Mouse (Mus musculus): ENCODE results near the gene 4931409K22Rik. TPM values are rescaled to one million over a fixed set of nuclear protein-coding genes. Genes with fewer than 3 reads are reported as not detected.
A peak's percentile ranks its signal among the peaks of the same experiment; 100 is the strongest.

Gene 4931409K22Rik
- polyA plus RNA-seq (2012; rRNA removed): not detected in 2 replicates

DNA sequence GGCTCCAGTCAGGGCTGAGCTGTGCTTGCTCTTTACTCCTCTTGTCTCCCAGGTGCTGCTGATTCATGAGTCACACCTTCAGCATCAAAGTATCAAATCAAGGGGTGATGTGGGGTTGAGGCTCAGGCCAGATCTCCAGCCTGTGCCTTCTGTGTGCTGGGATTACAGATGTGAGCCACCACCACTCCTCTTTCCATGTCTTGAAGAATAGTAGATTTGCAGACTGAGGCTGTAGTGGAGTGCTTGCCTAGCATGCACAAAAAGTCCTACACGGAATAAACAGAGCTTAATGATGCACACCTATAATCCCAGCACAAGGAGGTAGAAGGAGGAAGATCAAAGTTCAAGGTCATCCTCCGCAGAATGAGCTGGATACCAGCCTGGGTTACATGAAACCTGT, at the start of gene 4931409K22Rik:
Gene 4931409K22Rik, minus strand, starts transcription at position 101 of the 400 bp plus-strand sequence.
- no peaks in the 10 kb centered on the region for H3K27me3 ChIP-seq (ENCODE audit: control insufficient read depth, insufficient read depth, low read length)
- no peak for TF ChIP-seq POLR2A (IDR thresholded peaks at IDR 0.05; ENCODE audit: control insufficient read depth, extremely low read depth, insufficient read depth, low read length, poor library complexity)
- no peak for TF ChIP-seq CTCF (IDR thresholded peaks at IDR 0.05; ENCODE audit: borderline replicate concordance, control insufficient read depth, extremely low read depth, insufficient read depth, low read length, poor library complexity)
- 96% methylated on average over 2 of the region's 2 CpGs for WGBS

DNA sequence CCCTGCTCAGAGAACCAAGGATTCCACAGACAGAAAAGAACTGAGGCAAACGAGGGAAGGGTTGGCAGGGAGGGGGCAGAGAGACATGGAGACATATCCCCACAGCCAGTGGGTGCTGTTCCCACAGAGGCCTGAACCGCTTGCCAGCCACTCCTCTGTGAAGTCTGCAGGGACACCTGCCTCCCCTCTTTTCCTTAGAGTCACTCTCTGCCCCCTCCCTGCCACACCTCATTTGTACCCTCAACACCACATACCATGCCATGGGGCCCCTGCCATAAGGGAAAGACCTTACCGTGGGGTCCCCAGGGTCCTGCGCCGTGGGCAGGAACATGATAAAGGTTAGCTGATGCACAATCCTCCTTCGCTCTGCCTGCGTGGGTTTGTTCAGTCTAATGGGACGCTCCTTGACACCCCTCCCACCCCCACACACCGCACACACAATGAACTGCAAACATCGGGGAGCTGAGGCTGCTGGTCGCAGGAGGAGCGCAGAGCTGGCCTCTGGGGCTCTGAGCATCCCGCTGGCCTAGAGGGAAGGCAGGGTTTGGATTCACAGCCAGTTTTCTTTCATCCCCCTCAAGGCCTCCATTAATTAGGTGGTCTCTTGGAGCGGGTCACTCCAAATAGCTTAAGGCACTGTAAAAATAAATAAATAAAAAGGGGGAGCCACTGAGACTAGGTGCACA, 49.5 kb upstream of the 4931409K22Rik start:
- no peak for TF ChIP-seq POLR2A (IDR thresholded peaks at IDR 0.05; ENCODE audit: control insufficient read depth, extremely low read depth, insufficient read depth, low read length, poor library complexity)
- TF ChIP-seq CTCF (IDR thresholded peaks at IDR 0.05; ENCODE audit: borderline replicate concordance, control insufficient read depth, extremely low read depth, insufficient read depth, low read length, poor library complexity): no peak
- no peak overlapping the region for H3K27ac ChIP-seq (ENCODE audit: control insufficient read depth, insufficient read depth, low read length)
- WGBS: 84% methylated on average over 14 of the region's 14 CpGs
- no peak overlapping the region for H3K4me3 ChIP-seq (ENCODE audit: control insufficient read depth, insufficient read depth, low read length)
- DNase-seq: no peak
- no peaks in the 10 kb centered on the region for H3K4me1 ChIP-seq (replicated peaks; ENCODE audit: control insufficient read depth, insufficient read depth, low read length)
- peaks cover 28% of the 10 kb centered on the region for H3K27me3 ChIP-seq (ENCODE audit: control insufficient read depth, insufficient read depth, low read length)
- H3K36me3 ChIP-seq (ENCODE audit: control insufficient read depth, insufficient read depth, low read length): no peaks in the 10 kb centered on the region

More for the DNA sequence above, at the start of gene 4931409K22Rik:
- Histone ChIP-seq H3K4me1 (replicated peaks; ENCODE audit: control insufficient read depth, insufficient read depth, low read length) (no peaks in the 10 kb centered on the region), H3K27ac (ENCODE audit: control insufficient read depth, insufficient read depth, low read length) (no peak within 1 kb of the TSS), H3K4me3 (ENCODE audit: control insufficient read depth, insufficient read depth, low read length) (no peak within 1 kb of the TSS), H3K36me3 (ENCODE audit: control insufficient read depth, insufficient read depth, low read length) (no peaks in the 10 kb centered on the region)
- no peak for DNase-seq

DNA sequence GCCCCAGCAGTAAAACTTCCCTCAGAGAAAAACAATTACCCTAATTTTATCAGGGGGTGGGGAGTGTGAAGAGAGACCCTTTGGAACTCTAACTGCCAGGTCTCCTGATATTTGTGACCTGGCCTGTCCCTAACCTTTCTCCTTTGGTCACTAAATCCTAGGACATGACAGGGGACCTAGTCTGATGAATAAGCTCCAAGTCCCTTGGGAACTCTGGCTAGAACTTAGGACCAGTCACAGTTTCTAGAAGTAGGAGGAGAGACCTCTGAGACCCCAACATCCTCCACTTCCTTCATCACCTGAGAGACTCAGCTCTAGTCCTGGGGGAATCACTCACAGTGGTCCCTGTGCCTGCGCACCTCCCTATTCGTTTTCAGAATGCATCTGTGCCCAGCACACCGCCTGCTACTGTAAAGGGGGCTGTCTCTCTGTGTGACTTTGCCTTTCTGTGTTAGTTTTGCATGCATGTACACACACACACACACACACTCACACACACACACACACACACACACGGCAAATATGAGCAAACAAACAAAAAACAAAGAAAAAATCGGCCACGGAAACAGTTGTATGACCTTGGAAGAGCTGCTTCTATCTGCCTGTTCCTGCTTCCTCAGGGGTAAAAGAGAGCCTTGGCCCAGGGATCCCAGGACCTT, 48.8 kb upstream of the 4931409K22Rik start:
- TF ChIP-seq CTCF (IDR thresholded peaks at IDR 0.05; ENCODE audit: borderline replicate concordance, control insufficient read depth, extremely low read depth, insufficient read depth, low read length, poor library complexity) (no peak), POLR2A (IDR thresholded peaks at IDR 0.05; ENCODE audit: control insufficient read depth, extremely low read depth, insufficient read depth, low read length, poor library complexity) (no peak)
- DNase-seq: no peak
- H3K27ac ChIP-seq (ENCODE audit: control insufficient read depth, insufficient read depth, low read length): no peak overlapping the region
- H3K27me3 ChIP-seq (ENCODE audit: control insufficient read depth, insufficient read depth, low read length): peaks cover 32% of the 10 kb centered on the region
- no peaks in the 10 kb centered on the region for H3K36me3 ChIP-seq (ENCODE audit: control insufficient read depth, insufficient read depth, low read length)
- no peaks in the 10 kb centered on the region for H3K4me1 ChIP-seq (replicated peaks; ENCODE audit: control insufficient read depth, insufficient read depth, low read length)
- WGBS: 78% methylated on average over 6 of the region's 6 CpGs
- no peak overlapping the region for H3K4me3 ChIP-seq (ENCODE audit: control insufficient read depth, insufficient read depth, low read length)

DNA sequence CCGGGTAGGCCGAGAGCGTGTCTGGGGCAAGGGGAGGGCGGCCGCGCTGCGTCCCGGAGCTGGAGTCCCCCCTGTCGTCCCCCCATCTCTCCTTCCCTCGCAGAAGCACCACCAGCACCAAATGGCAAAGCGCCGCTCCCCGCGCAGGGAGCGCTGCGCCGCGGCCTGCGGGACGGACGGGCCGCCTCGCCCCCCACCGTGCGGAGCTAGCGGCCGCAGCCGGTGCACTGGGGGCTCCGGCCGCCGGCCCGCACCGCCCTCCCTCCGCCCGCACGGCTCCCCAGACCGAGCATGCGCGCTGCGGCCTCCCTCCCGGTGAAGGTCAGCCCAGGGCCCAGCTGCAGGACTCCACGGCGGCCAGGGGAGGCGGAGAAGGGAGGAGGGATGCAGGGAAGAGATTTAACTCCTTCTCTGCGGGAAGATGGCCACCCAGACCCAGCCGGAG, 48.1 kb upstream of the 4931409K22Rik start:
- Histone ChIP-seq H3K27ac (ENCODE audit: control insufficient read depth, insufficient read depth, low read length) (no peak overlapping the region), H3K36me3 (ENCODE audit: control insufficient read depth, insufficient read depth, low read length) (no peaks in the 10 kb centered on the region), H3K27me3 (ENCODE audit: control insufficient read depth, insufficient read depth, low read length) (peaks cover 32% of the 10 kb centered on the region), H3K4me1 (replicated peaks; ENCODE audit: control insufficient read depth, insufficient read depth, low read length) (no peaks in the 10 kb centered on the region), H3K4me3 (ENCODE audit: control insufficient read depth, insufficient read depth, low read length) (peak overlapping the region; percentile 20)
- 2% methylated on average over 43 of the region's 46 CpGs for WGBS
- TF ChIP-seq CTCF (IDR thresholded peaks at IDR 0.05; ENCODE audit: borderline replicate concordance, control insufficient read depth, extremely low read depth, insufficient read depth, low read length, poor library complexity): no peak
- TF ChIP-seq POLR2A (IDR thresholded peaks at IDR 0.05; ENCODE audit: control insufficient read depth, extremely low read depth, insufficient read depth, low read length, poor library complexity): no peak
- no peak for DNase-seq

DNA sequence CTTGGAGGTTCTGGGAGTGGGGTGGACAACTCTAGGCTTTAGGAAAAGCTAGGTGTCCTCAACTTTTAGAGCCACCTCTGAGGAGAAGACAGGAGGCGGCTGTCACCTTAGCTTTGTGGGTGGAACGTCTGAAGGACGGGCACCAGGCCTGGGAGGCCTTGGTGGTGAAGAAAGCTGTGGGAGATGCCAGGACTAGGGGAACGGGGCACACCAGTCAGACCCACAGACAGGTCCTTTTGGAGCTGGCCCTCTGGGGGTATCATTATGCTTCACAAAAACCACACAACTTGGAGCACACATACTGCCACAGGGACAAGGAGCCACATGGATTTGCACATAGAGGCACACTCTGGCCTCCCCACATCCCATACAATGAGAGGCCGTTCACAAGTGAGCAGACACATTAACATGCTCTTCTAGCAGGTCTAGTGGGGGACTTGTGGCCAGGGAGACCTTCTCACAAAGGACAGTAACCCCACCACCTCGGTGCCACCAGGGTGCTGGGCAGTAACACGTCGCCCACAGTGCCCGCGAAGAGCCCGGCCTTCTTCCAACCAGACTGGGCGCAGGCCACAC, 47.6 kb upstream of the 4931409K22Rik start:
- peaks cover 34% of the 10 kb centered on the region for H3K27me3 ChIP-seq (ENCODE audit: control insufficient read depth, insufficient read depth, low read length)
- no peaks in the 10 kb centered on the region for H3K4me1 ChIP-seq (replicated peaks; ENCODE audit: control insufficient read depth, insufficient read depth, low read length)
- 48% methylated on average over 12 of the region's 12 CpGs for WGBS
- H3K36me3 ChIP-seq (ENCODE audit: control insufficient read depth, insufficient read depth, low read length): no peaks in the 10 kb centered on the region
- DNase-seq: no peak
- H3K4me3 ChIP-seq (ENCODE audit: control insufficient read depth, insufficient read depth, low read length): no peak overlapping the region
- TF ChIP-seq POLR2A (IDR thresholded peaks at IDR 0.05; ENCODE audit: control insufficient read depth, extremely low read depth, insufficient read depth, low read length, poor library complexity) (no peak), CTCF (IDR thresholded peaks at IDR 0.05; ENCODE audit: borderline replicate concordance, control insufficient read depth, extremely low read depth, insufficient read depth, low read length, poor library complexity) (no peak)
- H3K27ac ChIP-seq (ENCODE audit: control insufficient read depth, insufficient read depth, low read length): no peak overlapping the region

DNA sequence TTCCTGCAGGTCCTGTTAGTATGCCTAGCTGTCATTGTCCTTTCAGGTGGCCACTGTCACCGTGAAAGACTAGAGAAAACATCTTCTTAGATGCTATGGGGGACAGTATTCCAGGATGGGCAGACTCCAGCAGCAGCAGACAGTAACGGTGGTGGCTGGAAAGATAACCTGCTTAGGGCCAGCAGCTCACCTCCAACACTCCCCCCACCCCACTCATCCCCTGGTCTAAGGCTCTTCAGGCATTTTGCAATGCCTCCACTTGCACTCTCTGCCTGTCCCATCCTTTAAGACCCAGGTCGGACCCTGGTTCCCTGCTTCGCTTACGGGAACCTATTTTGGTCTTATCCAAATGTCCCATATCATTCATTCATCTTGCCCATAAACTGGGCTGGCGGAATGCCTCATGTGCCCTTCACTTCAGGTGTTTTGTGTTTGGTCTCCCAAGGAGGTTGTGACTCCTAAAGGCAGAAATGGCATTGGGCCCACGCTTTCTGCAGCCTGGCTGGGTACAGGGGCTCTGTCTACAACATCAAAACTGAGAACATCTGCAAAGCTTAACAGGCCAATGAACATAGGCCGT, 46.9 kb upstream of the 4931409K22Rik start:
- Histone ChIP-seq H3K27me3 (ENCODE audit: control insufficient read depth, insufficient read depth, low read length) (peaks cover 34% of the 10 kb centered on the region), H3K4me3 (ENCODE audit: control insufficient read depth, insufficient read depth, low read length) (no peak overlapping the region), H3K4me1 (replicated peaks; ENCODE audit: control insufficient read depth, insufficient read depth, low read length) (peaks cover 3% of the 10 kb centered on the region; the same call in 1 of the 2 replicates), H3K27ac (ENCODE audit: control insufficient read depth, insufficient read depth, low read length) (no peak overlapping the region), H3K36me3 (ENCODE audit: control insufficient read depth, insufficient read depth, low read length) (no peaks in the 10 kb centered on the region)
- TF ChIP-seq CTCF (IDR thresholded peaks at IDR 0.05; ENCODE audit: borderline replicate concordance, control insufficient read depth, extremely low read depth, insufficient read depth, low read length, poor library complexity) (no peak), POLR2A (IDR thresholded peaks at IDR 0.05; ENCODE audit: control insufficient read depth, extremely low read depth, insufficient read depth, low read length, poor library complexity) (no peak)
- WGBS: 89% methylated on average over 8 of the region's 8 CpGs
- DNase-seq: no peak
